Mouse (Mus musculus) lung, embryonic 16.5 days (tissue): ENCODE data around the gene Prss41. TPM values are rescaled to one million over a fixed set of nuclear protein-coding genes. Genes with fewer than 3 reads are reported as not detected.

ENCODE experiments used
- ATAC-seq: fragments of 200-750 bp; cut with Nextera tagmentation; 2 replicates; pipeline ENCODE4 v1.8.0; 2017; ENCODE audit warnings: low read depth, mild to moderate bottlenecking, moderate library complexity
- H3K27ac ChIP-seq: fragments of 300-500 bp; sonication (generic); 2 replicates; pipeline ENCODE4 v1.5.1; 2014; ENCODE audit warnings: mild to moderate bottlenecking, control low read depth, low read length
- H3K27me3 ChIP-seq: fragments of 300-500 bp; sonication (generic); 2 replicates; pipeline ENCODE4 v1.6.1; 2014; ENCODE audit warnings: low read depth, low read length, mixed read lengths; ENCODE audit not compliant: control insufficient read depth, insufficient read depth
- H3K36me3 ChIP-seq: fragments of 300-500 bp; sonication (generic); 2 replicates; pipeline ENCODE4 v1.6.1; 2014; ENCODE audit warnings: low read length; ENCODE audit not compliant: control insufficient read depth, insufficient read depth
- H3K4me1 ChIP-seq: fragments of 300-500 bp; sonication (generic); replicated peaks from 2 replicates; pipeline ENCODE4 v1.6.1; 2014; ENCODE audit warnings: low read length, mixed read lengths; ENCODE audit not compliant: control insufficient read depth, insufficient read depth
- H3K4me2 ChIP-seq: fragments of 300-500 bp; sonication (generic); 2 replicates; pipeline ENCODE4 v1.6.1; 2014; ENCODE audit warnings: low read depth, low read length, control low read depth
- H3K4me3 ChIP-seq: fragments of 300-500 bp; sonication (generic); 2 replicates; pipeline ENCODE4 v1.5.1; 2014; ENCODE audit warnings: mild to moderate bottlenecking, low read length, control low read depth
- H3K9ac ChIP-seq: fragments of 300-500 bp; sonication (generic); 2 replicates; pipeline ENCODE4 v1.6.1; 2014; ENCODE audit warnings: low read length, control low read depth
- H3K9me3 ChIP-seq: fragments of 300-500 bp; sonication (generic); 2 replicates; pipeline ENCODE4 v1.6.1; 2016; ENCODE audit warnings: low read length; ENCODE audit not compliant: control insufficient read depth
- WGBS: fragments of 180-500 bp; shearing (Covaris S2); extraction: QIAGEN DNeasy Blood & Tissue Kit; methylation state at CpG from one replicate; pipeline ENCODE4 v1.1.7; 2014; 5-methylcytosine and 5-hydroxymethylcytosine counted together
- microRNA-seq: library from miRNA; unstranded; fragments of <30 nt; microRNA quantifications from one replicate; pipeline ENCODE4, GENCODE M21; 2016
- polyA plus RNA-seq: library from polyadenylated mRNA; unstranded; fragments of >200 nt; fragmentation: Nextera tagmentation; extraction: Ambion mirVana; gene quantifications from 2 replicates; pipeline ENCODE4 v1.2.1, GENCODE M21; 2015

The Prss41 gene
- polyA plus RNA-seq, 1 experiment from 2014 or later: 0.75 TPM

DNA sequence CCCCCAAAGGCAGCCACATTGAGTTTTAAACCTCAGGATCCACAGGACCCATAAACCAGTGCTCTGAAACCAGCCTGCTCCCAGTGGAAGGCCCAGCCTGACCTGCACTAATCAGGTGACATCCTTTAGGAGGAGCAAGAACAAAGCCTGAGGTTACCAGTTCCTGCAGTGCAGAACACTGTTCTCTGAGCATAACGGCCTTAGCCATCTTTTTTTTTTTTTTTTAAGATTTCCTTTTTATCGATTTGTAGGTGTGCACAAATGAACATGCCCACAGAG lies 53.0 kb downstream of the Prss41 start:
- Histone ChIP-seq H3K27me3 (no peaks in the 10 kb centered on the region), H3K4me2 (peak overlapping the region; percentile 75), H3K4me3 (peak overlapping the region; percentile 62), H3K9me3 (no peaks in the 10 kb centered on the region), H3K27ac (peak overlapping the region; percentile 90; the same call in 1 of the 2 replicates), H3K36me3 (no peaks in the 10 kb centered on the region), H3K9ac (peak overlapping the region; percentile 88), H3K4me1 (peaks cover 17% of the 10 kb centered on the region)
- 48% methylated on average over 2 of the region's 2 CpGs for WGBS
- ATAC-seq: no peak

DNA sequence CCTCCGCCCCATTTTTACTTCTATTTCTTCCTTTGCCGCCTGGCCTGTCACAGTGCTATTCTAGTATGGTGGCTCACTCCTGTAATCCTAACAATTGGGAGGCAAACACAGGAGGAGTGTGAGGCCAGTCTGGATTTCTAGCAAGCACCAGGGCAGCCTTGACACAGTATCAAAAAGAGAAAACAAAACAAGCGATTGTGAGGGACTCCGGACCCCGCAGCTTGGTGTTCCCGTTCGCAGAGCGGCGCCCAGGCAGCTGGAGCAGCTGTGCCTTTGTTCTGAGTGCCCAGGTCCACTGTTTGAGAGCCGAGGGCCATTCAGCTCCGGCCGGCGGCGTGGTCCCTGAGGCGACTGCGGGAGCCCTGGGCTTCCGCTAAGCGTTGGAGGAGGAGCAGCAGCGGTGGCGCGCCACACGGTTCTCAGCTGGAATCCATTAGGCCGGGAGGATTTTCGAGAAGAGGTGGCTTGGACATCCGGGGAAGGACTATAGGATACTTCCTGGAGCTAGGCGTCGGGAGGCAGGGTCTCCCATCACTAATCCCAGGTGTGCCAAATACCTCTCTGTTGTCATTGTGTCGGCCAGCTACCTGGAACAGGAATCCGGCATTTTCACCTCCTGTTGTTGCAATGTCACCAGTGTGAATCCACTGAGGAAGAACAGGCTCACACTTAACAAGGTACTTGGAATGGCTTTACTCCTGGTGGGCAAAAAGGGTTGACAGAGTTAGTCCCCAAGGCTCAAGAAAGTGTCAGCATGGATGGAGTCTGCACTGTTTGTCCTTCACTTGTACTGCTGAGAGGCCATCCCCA lies 53.5 kb downstream of the Prss41 start, which contains the start of gene Srrm2:
Gene Srrm2 (plus strand): TSS at position 264 of the 810 bp plus-strand sequence.
- peak within 1 kb of the TSS; percentile 62 for H3K4me3 ChIP-seq
- H3K4me1 ChIP-seq: peaks cover 19% of the 10 kb centered on the region
- ATAC-seq: peak; percentile 70
- H3K9me3 ChIP-seq: no peaks in the 10 kb centered on the region
- WGBS: 3% methylated on average over 29 of the region's 29 CpGs
- H3K27ac ChIP-seq: peak within 1 kb of the TSS; percentile 90
- no peaks in the 10 kb centered on the region for H3K36me3 ChIP-seq
- peak within 1 kb of the TSS; percentile 88 for H3K9ac ChIP-seq
- H3K27me3 ChIP-seq: no peaks in the 10 kb centered on the region
- peak within 1 kb of the TSS; percentile 75 for H3K4me2 ChIP-seq

DNA sequence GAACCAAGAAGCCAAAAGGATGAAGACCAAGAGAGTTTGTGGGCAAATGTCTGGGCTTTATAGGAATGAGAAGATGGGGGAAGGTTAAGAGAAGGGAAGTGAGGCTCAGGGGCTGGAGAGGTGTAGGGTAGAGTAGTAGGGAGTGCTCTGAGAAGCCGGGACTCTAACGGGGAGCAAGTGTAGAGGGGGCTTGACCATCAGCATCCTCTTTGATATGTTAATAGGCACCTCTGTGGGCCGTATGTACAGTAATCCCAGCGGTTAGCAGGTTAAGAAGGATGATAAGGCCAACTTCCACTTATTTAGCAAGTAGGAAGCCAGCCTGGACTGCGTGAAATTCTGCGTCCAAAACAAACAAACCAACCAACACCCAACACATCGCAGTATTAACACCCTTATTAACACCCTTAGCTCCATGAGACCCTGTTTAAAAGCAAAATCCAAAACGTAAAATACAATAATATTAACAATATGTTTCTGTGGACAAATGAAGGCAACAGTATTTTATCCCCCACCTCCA lies 54.2 kb downstream of the Prss41 start:
- Histone ChIP-seq H3K9ac (peak overlapping the region; percentile 88), H3K27me3 (no peaks in the 10 kb centered on the region), H3K4me3 (peak overlapping the region; percentile 62), H3K36me3 (no peaks in the 10 kb centered on the region), H3K4me2 (peak overlapping the region; percentile 75), H3K9me3 (no peaks in the 10 kb centered on the region), H3K27ac (peak overlapping the region; percentile 90), H3K4me1 (peaks cover 20% of the 10 kb centered on the region)
- no peak for ATAC-seq
- WGBS: 19% methylated on average over 8 of the region's 8 CpGs

DNA sequence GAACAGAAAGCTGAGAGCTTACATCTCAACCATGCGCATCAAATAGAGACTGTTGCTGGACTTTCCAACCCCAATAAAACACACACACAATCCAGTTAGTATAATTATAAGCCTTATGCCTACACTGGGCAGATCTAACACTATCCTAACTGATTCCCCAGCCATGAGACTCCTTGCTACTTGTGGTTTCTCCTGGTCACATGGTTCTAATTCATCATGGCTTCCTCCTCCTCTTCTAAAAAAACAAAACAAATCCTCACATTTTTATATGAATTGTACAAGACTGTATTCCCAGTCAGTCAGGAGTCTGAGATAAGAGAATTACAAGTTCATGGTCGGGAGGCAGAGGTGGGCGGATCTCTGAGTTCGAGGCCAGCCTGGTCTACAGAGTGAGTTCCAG lies 55.0 kb downstream of the Prss41 start:
- H3K9me3 ChIP-seq: no peaks in the 10 kb centered on the region
- H3K4me3 ChIP-seq: no peak overlapping the region
- peaks cover 20% of the 10 kb centered on the region for H3K4me1 ChIP-seq
- H3K27ac ChIP-seq: no peak overlapping the region
- no peak for ATAC-seq
- H3K27me3 ChIP-seq: no peaks in the 10 kb centered on the region
- no peak overlapping the region for H3K4me2 ChIP-seq
- H3K9ac ChIP-seq: no peak overlapping the region
- no peaks in the 10 kb centered on the region for H3K36me3 ChIP-seq
- 86% methylated on average over 4 of the region's 4 CpGs for WGBS

Small RNA genes lying within 50 kb of the gene (microRNA-seq; reads per million reads assigned to microRNA genes)
- gene Mir5125: 0.59 reads per million

Other genes with a start within 250 kb of the Prss41 start
- gene Zfp13, start 244.7 kb downstream of the Prss41 start, polyA plus RNA-seq: 12.9 TPM in 2 replicates
- gene Zscan10, start 243.3 kb downstream of the Prss41 start, polyA plus RNA-seq: 0.26 and 0.36 TPM in 2 replicates
- gene Mmp25, start 198.9 kb downstream of the Prss41 start, polyA plus RNA-seq: 0.49 and 0.78 TPM in 2 replicates
- gene Bicdl2, start 183.7 kb downstream of the Prss41 start, polyA plus RNA-seq: 4.3 and 4.7 TPM in 2 replicates
- gene Hcfc1r1, start 170.6 kb downstream of the Prss41 start, polyA plus RNA-seq: 88.4 and 90.6 TPM in 2 replicates
- gene Thoc6, start 170.3 kb downstream of the Prss41 start, polyA plus RNA-seq: 49.2 and 50.3 TPM in 2 replicates
- gene Tnfrsf12a, start 166.7 kb downstream of the Prss41 start, polyA plus RNA-seq: 22.0 and 23.1 TPM in 2 replicates
- 196 and 206 TPM in 2 replicates for gene Cldn6, start 164.9 kb downstream of the Prss41 start, polyA plus RNA-seq
- 2.4 and 2.6 TPM in 2 replicates for gene Cldn9, start 160.1 kb downstream of the Prss41 start, polyA plus RNA-seq
- 0.14 TPM in 1 of 2 replicates, not detected in the other for gene 1520401A03Rik, start 121.4 kb downstream of the Prss41 start, polyA plus RNA-seq
- gene Pkmyt1, start 117.8 kb downstream of the Prss41 start, polyA plus RNA-seq: 58.2 and 58.8 TPM in 2 replicates
- 51.8 and 52.7 TPM in 2 replicates for gene Paqr4, start 103.3 kb downstream of the Prss41 start, polyA plus RNA-seq
- gene Kremen2, start 98.3 kb downstream of the Prss41 start, polyA plus RNA-seq: 0.25 and 0.83 TPM in 2 replicates
- 61.3 and 65.2 TPM in 2 replicates for gene Flywch1, start 72.6 kb downstream of the Prss41 start, polyA plus RNA-seq
- 29.0 and 31.4 TPM in 2 replicates for gene Flywch2, start 58.1 kb downstream of the Prss41 start, polyA plus RNA-seq
- 411 and 414 TPM in 2 replicates for gene Srrm2, start 53.6 kb downstream of the Prss41 start, polyA plus RNA-seq
- 980 and 1,001 TPM in 2 replicates for gene Elob, start 15.0 kb downstream of the Prss41 start, polyA plus RNA-seq
- gene Prss33, start 8.1 kb downstream of the Prss41 start, polyA plus RNA-seq: not detected in 2 replicates
- 0.41 TPM in 1 of 2 replicates, not detected in the other for gene Prss32, start 317 bp downstream of the Prss41 start, polyA plus RNA-seq
- not detected in 2 replicates for gene Prss21, start 23.9 kb upstream of the Prss41 start, polyA plus RNA-seq
- not detected in 2 replicates for gene Dcpp1, start 36.7 kb upstream of the Prss41 start, polyA plus RNA-seq
- gene Dcpp2, start 36.7 kb upstream of the Prss41 start, polyA plus RNA-seq: not detected in 2 replicates
- gene Dcpp3, start 73.3 kb upstream of the Prss41 start, polyA plus RNA-seq: 0.88 and 2.0 TPM in 2 replicates
- gene Sbp, start 97.5 kb upstream of the Prss41 start, polyA plus RNA-seq: not detected in 2 replicates
- gene Sbpl, start 111.1 kb upstream of the Prss41 start, polyA plus RNA-seq: not detected in 2 replicates
- gene Prss30, start 136.4 kb upstream of the Prss41 start, polyA plus RNA-seq: 0.14 TPM in 1 of 2 replicates, not detected in the other
- 1.1 and 1.5 TPM in 2 replicates for gene Prss22, start 153.9 kb upstream of the Prss41 start, polyA plus RNA-seq
- 0.11 and 0.28 TPM in 2 replicates for gene Prss27, start 194.0 kb upstream of the Prss41 start, polyA plus RNA-seq
- gene Kctd5, start 229.3 kb upstream of the Prss41 start, polyA plus RNA-seq: 53.1 and 59.4 TPM in 2 replicates